Comparison of ENCODE assay signal across 7 mouse cellular contexts in genomic region chr4:155943049-155943452, GRCm38 (mm10). TPM values are rescaled to one million over a fixed set of nuclear protein-coding genes. Genes with fewer than 3 reads are reported as not detected.
DNase-seq lines count a peak whose midpoint lies in the region; ATAC-seq and TF ChIP-seq lines count a peak whose summit lies in the region.

No protein-coding gene starts in this region.

- 2% methylated on average over 17 of the region's 17 CpGs for WGBS in forebrain, embryonic 11.5 days
- under 1% methylated on average over 17 of the region's 17 CpGs for WGBS in heart, embryonic 15.5 days
- under 1% methylated on average over 17 of the region's 17 CpGs for WGBS in lung, embryonic 15.5 days

- H3K4me2 ChIP-seq in CH12.LX (ENCODE audit: insufficient read depth, low read depth, poor library complexity, severe bottlenecking), result peak overlapping the region; percentile 90
- peak overlapping the region; percentile 83 for H3K4me2 ChIP-seq in forebrain, embryonic 11.5 days (ENCODE audit: low read depth, low read length, severe bottlenecking)
- peak overlapping the region; percentile 97 for H3K4me2 ChIP-seq in heart, embryonic 15.5 days
- H3K4me2 ChIP-seq in lung, embryonic 15.5 days, result peak overlapping the region; percentile 94

- in situ Hi-C loops in CH12.LX (cut with MboI; ENCODE audit: low pct_ligation_motif_present, low pct_unique_long_range_greater_than_20kb, low sequenced_read_pairs), result loop anchor here (5.0 to 10.0 kb wide), 2 partner anchors 51 to 108 kb away; partner anchors contain the start of genes Acap3, Aurkaip1, Mxra8 and Pusl1

- no peaks in the 10 kb centered on the region for H3K27me3 ChIP-seq in CH12.LX (replicated peaks)
- H3K27me3 ChIP-seq in forebrain, embryonic 11.5 days (ENCODE audit: control insufficient read depth, insufficient read depth, low read length), result no peaks in the 10 kb centered on the region
- no peaks in the 10 kb centered on the region for H3K27me3 ChIP-seq in heart, embryonic 15.5 days
- no peaks in the 10 kb centered on the region for H3K27me3 ChIP-seq in lung, embryonic 15.5 days

- peak; percentile 44 for ATAC-seq in forebrain, embryonic 11.5 days (replicated peaks; ENCODE audit: low FRiP score)
- peak; percentile 4; the same call in 1 of the 2 replicates for ATAC-seq in heart, embryonic 15.5 days (replicated peaks; ENCODE audit: insufficient number of reproducible peaks, insufficient read depth, low FRiP score, low read depth)
- peak; percentile 36 for ATAC-seq in lung, embryonic 15.5 days (ENCODE audit: borderline replicate concordance, extremely low read depth, low FRiP score, low TSS enrichment)

- peaks cover 15 to 26% of the 10 kb centered on the region in 2 experiments for H3K36me3 ChIP-seq in CH12.LX (replicated peaks in 1 of 2; ENCODE audit: control insufficient read depth in 1 of 2, insufficient read depth in 1 of 2, low read length in 1 of 2)
- no peaks in the 10 kb centered on the region for H3K36me3 ChIP-seq in forebrain, embryonic 11.5 days (ENCODE audit: control insufficient read depth, insufficient read depth, low read length)
- H3K36me3 ChIP-seq in heart, embryonic 15.5 days, result peaks cover 9% of the 10 kb centered on the region; the same call in 1 of the 2 replicates
- peaks cover 7% of the 10 kb centered on the region for H3K36me3 ChIP-seq in lung, embryonic 15.5 days

- peaks cover 11 to 30% of the 10 kb centered on the region in 2 experiments for H3K4me1 ChIP-seq in CH12.LX (ENCODE audit: control insufficient read depth in 1 of 2, insufficient read depth in 2 of 2)
- peaks cover 9% of the 10 kb centered on the region; the same call in 1 of the 2 replicates for H3K4me1 ChIP-seq in forebrain, embryonic 11.5 days (replicated peaks; ENCODE audit: control insufficient read depth, insufficient read depth, low read length)
- H3K4me1 ChIP-seq in heart, embryonic 15.5 days (replicated peaks), result peaks cover 21% of the 10 kb centered on the region
- H3K4me1 ChIP-seq in lung, embryonic 15.5 days, result peaks cover 23% of the 10 kb centered on the region

- DNase-seq in CH12.LX (ENCODE audit: extremely low read depth) (no peak), NIH3T3 (ENCODE audit: low read depth) (peak; percentile 58)
- DNase-seq in forebrain, embryonic 11.5 days (ENCODE audit: low spot score), result peak; percentile 64
- DNase-seq in layer of hippocampus, adult 9-11 months, result peak; percentile 44
- peak; percentile 27 for DNase-seq in right cerebral cortex, postnatal 14 days

- H3K79me2 ChIP-seq in CH12.LX (replicated peaks; ENCODE audit: control insufficient read depth, extremely low read depth, insufficient read depth, poor library complexity, severe bottlenecking), result peaks cover 44% of the 10 kb centered on the region

- H3K9ac ChIP-seq in CH12.LX (ENCODE audit: insufficient read depth, low read depth), result peak overlapping the region; percentile 79
- peak overlapping the region; percentile 92 for H3K9ac ChIP-seq in forebrain, embryonic 11.5 days (ENCODE audit: low read length)
- H3K9ac ChIP-seq in heart, embryonic 15.5 days, result peak overlapping the region; percentile 75
- H3K9ac ChIP-seq in lung, embryonic 15.5 days, result peak overlapping the region; percentile 75

- peak overlapping the region; percentile 72 to 96 (median 91) for H3K4me3 ChIP-seq in CH12.LX (replicated peaks in 1 of 3; ENCODE audit: low read depth in 2 of 3, low read length in 2 of 3, poor library complexity in 1 of 3)
- H3K4me3 ChIP-seq in forebrain, embryonic 11.5 days (ENCODE audit: low read depth, low read length), result peak overlapping the region; percentile 98
- peak overlapping the region; percentile 97 for H3K4me3 ChIP-seq in heart, embryonic 15.5 days
- peak overlapping the region; percentile 98 for H3K4me3 ChIP-seq in lung, embryonic 15.5 days

- H3K27ac ChIP-seq in CH12.LX (ENCODE audit: insufficient read depth, low read depth), result peak overlapping the region; percentile 7; the same call in 1 of the 2 replicates
- H3K27ac ChIP-seq in forebrain, embryonic 11.5 days (ENCODE audit: low read depth, low read length), result peak overlapping the region; percentile 32; the same call in 1 of the 2 replicates
- peak overlapping the region; percentile 84 for H3K27ac ChIP-seq in heart, embryonic 15.5 days
- H3K27ac ChIP-seq in lung, embryonic 15.5 days, result peak overlapping the region; percentile 89

- TF ChIP-seq CTCF in CH12.LX (conservative IDR thresholded peaks at IDR 0.05 in 1 of 2, IDR thresholded peaks at IDR 0.05 in 1 of 2; ENCODE audit: low read depth in 2 of 2, low read length in 2 of 2), result no peak

- dilution Hi-C loops in CH12.LX (cut with MboI; ENCODE audit: extremely low pct_ligation_motif_present, extremely low pct_unique_long_range_greater_than_20kb, low sequenced_read_pairs), result no loop called here

- no peak for TF ChIP-seq EP300 in CH12.LX (IDR thresholded peaks at IDR 0.05; ENCODE audit: low read length)

- no peak for TF ChIP-seq POLR2A in CH12.LX (IDR thresholded peaks at IDR 0.05; ENCODE audit: low read depth, low read length)

- TF ChIP-seq RAD21 in CH12.LX (IDR thresholded peaks at IDR 0.05; ENCODE audit: low read depth, low read length), result no peak

- no peaks in the 10 kb centered on the region for H3K9me3 ChIP-seq in CH12.LX (replicated peaks; ENCODE audit: low read length)
- H3K9me3 ChIP-seq in forebrain, embryonic 11.5 days (ENCODE audit: control insufficient read depth, low read length), result no peaks in the 10 kb centered on the region
- H3K9me3 ChIP-seq in heart, embryonic 15.5 days (replicated peaks), result no peaks in the 10 kb centered on the region
- H3K9me3 ChIP-seq in lung, embryonic 15.5 days, result no peaks in the 10 kb centered on the region

TF ChIP-seq in CH12.LX, 34 proteins besides CTCF, POLR2A, EP300 and RAD21:
- no peak for TF ChIP-seq MAFK (IDR thresholded peaks at IDR 0.05; ENCODE audit: insufficient replicate concordance, low read length)

RNA-seq across cellular contexts. Expression of gene Ube2j2, which starts 0.6 kb away (rescaled TPM):
- total RNA-seq in CH12.LX (2012; rRNA removed) (73.5 and 112 TPM in 2 replicates), CH12.LX (2014; rRNA removed) (137 and 145 TPM in 2 replicates)
- polyA plus RNA-seq in CH12.LX (2012; ENCODE audit: insufficient read length, low read depth), result 144 and 150 TPM in 2 replicates
- 159 and 165 TPM in 2 replicates for polyA plus RNA-seq in forebrain, embryonic 11.5 days (2014; fragmentation: Nextera tagmentation; extraction: Ambion mirVana)
- 71.7 and 79.0 TPM in 2 replicates for polyA plus RNA-seq in heart, embryonic 15.5 days (2015; fragmentation: Nextera tagmentation; extraction: Ambion mirVana)
- 106 and 107 TPM in 2 replicates for polyA plus RNA-seq in lung, embryonic 15.5 days (2015; fragmentation: Nextera tagmentation; extraction: Ambion mirVana)

RNA-seq across cellular contexts. Expression of gene C1qtnf12, which starts 19.1 kb away (rescaled TPM):
- 21.0 and 21.1 TPM in 2 replicates for total RNA-seq in CH12.LX (2012; rRNA removed)
- 24.5 and 25.3 TPM in 2 replicates for total RNA-seq in CH12.LX (2014; rRNA removed)
- 25.0 and 27.6 TPM in 2 replicates for polyA plus RNA-seq in CH12.LX (2012; ENCODE audit: insufficient read length, low read depth)
- 17.6 and 21.1 TPM in 2 replicates for polyA plus RNA-seq in forebrain, embryonic 11.5 days (2014; fragmentation: Nextera tagmentation; extraction: Ambion mirVana)
- polyA plus RNA-seq in heart, embryonic 15.5 days (2015; fragmentation: Nextera tagmentation; extraction: Ambion mirVana), result 24.9 and 31.3 TPM in 2 replicates
- polyA plus RNA-seq in lung, embryonic 15.5 days (2015; fragmentation: Nextera tagmentation; extraction: Ambion mirVana), result 39.3 and 45.0 TPM in 2 replicates

RNA-seq across cellular contexts. Expression of gene B3galt6, which starts 49.4 kb away (rescaled TPM):
- 10.1 and 11.3 TPM in 2 replicates for total RNA-seq in CH12.LX (2012; rRNA removed)
- total RNA-seq in CH12.LX (2014; rRNA removed), result 8.6 and 9.9 TPM in 2 replicates
- polyA plus RNA-seq in CH12.LX (2012; ENCODE audit: insufficient read length, low read depth), result 3.1 and 3.4 TPM in 2 replicates
- polyA plus RNA-seq in forebrain, embryonic 11.5 days (2014; fragmentation: Nextera tagmentation; extraction: Ambion mirVana), result 16.3 and 20.4 TPM in 2 replicates
- 7.7 and 10.0 TPM in 2 replicates for polyA plus RNA-seq in heart, embryonic 15.5 days (2015; fragmentation: Nextera tagmentation; extraction: Ambion mirVana)
- polyA plus RNA-seq in lung, embryonic 15.5 days (2015; fragmentation: Nextera tagmentation; extraction: Ambion mirVana), result 16.4 and 17.0 TPM in 2 replicates

RNA-seq across cellular contexts. Expression of gene Sdf4, which starts 49.6 kb away (rescaled TPM):
- total RNA-seq in CH12.LX (2012; rRNA removed) (193 and 211 TPM in 2 replicates), CH12.LX (2014; rRNA removed) (210 and 227 TPM in 2 replicates)
- polyA plus RNA-seq in CH12.LX (2012; ENCODE audit: insufficient read length, low read depth), result 167 and 193 TPM in 2 replicates
- polyA plus RNA-seq in forebrain, embryonic 11.5 days (2014; fragmentation: Nextera tagmentation; extraction: Ambion mirVana), result 117 and 121 TPM in 2 replicates
- 105 and 127 TPM in 2 replicates for polyA plus RNA-seq in heart, embryonic 15.5 days (2015; fragmentation: Nextera tagmentation; extraction: Ambion mirVana)
- polyA plus RNA-seq in lung, embryonic 15.5 days (2015; fragmentation: Nextera tagmentation; extraction: Ambion mirVana), result 156 and 162 TPM in 2 replicates

RNA-seq across cellular contexts. Expression of gene Acap3, which starts 51.4 kb away (rescaled TPM):
- total RNA-seq in CH12.LX (2012; rRNA removed) (10.7 and 13.1 TPM in 2 replicates), CH12.LX (2014; rRNA removed) (4.2 and 4.3 TPM in 2 replicates)
- 10.5 and 13.4 TPM in 2 replicates for polyA plus RNA-seq in CH12.LX (2012; ENCODE audit: insufficient read length, low read depth)
- 34.6 and 34.8 TPM in 2 replicates for polyA plus RNA-seq in forebrain, embryonic 11.5 days (2014; fragmentation: Nextera tagmentation; extraction: Ambion mirVana)
- 8.2 and 13.5 TPM in 2 replicates for polyA plus RNA-seq in heart, embryonic 15.5 days (2015; fragmentation: Nextera tagmentation; extraction: Ambion mirVana)
- 15.1 and 17.7 TPM in 2 replicates for polyA plus RNA-seq in lung, embryonic 15.5 days (2015; fragmentation: Nextera tagmentation; extraction: Ambion mirVana)

Comparison
In these comparisons a context has a peak if more than half of its experiments do, and no peak if none do; other contexts are left out.
1. H3K27ac ChIP-seq: peak in every context shown above with its lines; median percentile 89 in lung, embryonic 15.5 days; 84 in heart, embryonic 15.5 days; 32 in forebrain, embryonic 11.5 days; 7 in CH12.LX.